Mouse (Mus musculus) hindbrain, embryonic 14.5 days (tissue): ENCODE data around the gene Chmp6. TPM values are rescaled to one million over a fixed set of nuclear protein-coding genes. Genes with fewer than 3 reads are reported as not detected.

Experiments used
- ATAC-seq: fragments of 200-750 bp; cut with Nextera tagmentation; 2 replicates; pipeline ENCODE4 v1.8.0; 2017; ENCODE audit warnings: moderate number of reproducible peaks, mild to moderate bottlenecking, moderate TSS enrichment, moderate library complexity; ENCODE audit not compliant: low FRiP score
- DNase-seq: peaks from one replicate; pipeline ENCODE4 v3.0.0-alpha.2; 2015; ENCODE audit warnings: low spot score
- H3K27ac ChIP-seq: fragments of 300-500 bp; sonication (generic); 2 replicates; pipeline ENCODE4 v1.5.1; 2014; ENCODE audit warnings: mild to moderate bottlenecking, moderate library complexity
- H3K27me3 ChIP-seq: fragments of 300-500 bp; sonication (generic); 2 replicates; pipeline ENCODE4 v1.6.1; 2014; ENCODE audit warnings: mild to moderate bottlenecking, low read length, mixed read lengths; ENCODE audit not compliant: control insufficient read depth, insufficient read depth
- H3K36me3 ChIP-seq: fragments of 300-500 bp; sonication (generic); replicated peaks from 2 replicates; pipeline ENCODE4 v1.6.1; 2014; ENCODE audit not compliant: control insufficient read depth, insufficient read depth
- H3K4me1 ChIP-seq: fragments of 300-500 bp; sonication (generic); replicated peaks from 2 replicates; pipeline ENCODE4 v1.6.1; 2014; ENCODE audit warnings: antibody characterized with exemption, low read length, mixed read lengths; ENCODE audit not compliant: control insufficient read depth, insufficient read depth
- H3K4me2 ChIP-seq: fragments of 300-500 bp; sonication (generic); replicated peaks from 2 replicates; pipeline ENCODE4 v1.6.1; 2014; ENCODE audit warnings: mild to moderate bottlenecking, moderate library complexity
- H3K4me3 ChIP-seq: fragments of 300-500 bp; sonication (generic); replicated peaks from 2 replicates; pipeline ENCODE4 v1.5.1; 2014; ENCODE audit warnings: mild to moderate bottlenecking, low read length
- H3K9ac ChIP-seq: fragments of 300-500 bp; sonication (generic); 2 replicates; pipeline ENCODE4 v1.6.1; 2014
- H3K9me3 ChIP-seq: fragments of 300-500 bp; sonication (generic); 2 replicates; pipeline ENCODE4 v1.6.1; 2016; ENCODE audit warnings: low read length; ENCODE audit not compliant: control insufficient read depth
- WGBS: fragments of 180-500 bp; shearing (Covaris S2); extraction: QIAGEN DNeasy Blood & Tissue Kit; methylation state at CpG from one replicate; pipeline ENCODE4 v1.1.7; 2014; 5-methylcytosine and 5-hydroxymethylcytosine counted together
- polyA plus RNA-seq: library from polyadenylated mRNA; unstranded; fragments of >200 nt; fragmentation: Nextera tagmentation; extraction: Ambion mirVana; gene quantifications from 2 replicates; pipeline ENCODE4 v1.2.1, GENCODE M21; 2014

Chmp6 gene
- polyA plus RNA-seq, 1 experiment from 2014 or later: 95.5 TPM

DNA sequence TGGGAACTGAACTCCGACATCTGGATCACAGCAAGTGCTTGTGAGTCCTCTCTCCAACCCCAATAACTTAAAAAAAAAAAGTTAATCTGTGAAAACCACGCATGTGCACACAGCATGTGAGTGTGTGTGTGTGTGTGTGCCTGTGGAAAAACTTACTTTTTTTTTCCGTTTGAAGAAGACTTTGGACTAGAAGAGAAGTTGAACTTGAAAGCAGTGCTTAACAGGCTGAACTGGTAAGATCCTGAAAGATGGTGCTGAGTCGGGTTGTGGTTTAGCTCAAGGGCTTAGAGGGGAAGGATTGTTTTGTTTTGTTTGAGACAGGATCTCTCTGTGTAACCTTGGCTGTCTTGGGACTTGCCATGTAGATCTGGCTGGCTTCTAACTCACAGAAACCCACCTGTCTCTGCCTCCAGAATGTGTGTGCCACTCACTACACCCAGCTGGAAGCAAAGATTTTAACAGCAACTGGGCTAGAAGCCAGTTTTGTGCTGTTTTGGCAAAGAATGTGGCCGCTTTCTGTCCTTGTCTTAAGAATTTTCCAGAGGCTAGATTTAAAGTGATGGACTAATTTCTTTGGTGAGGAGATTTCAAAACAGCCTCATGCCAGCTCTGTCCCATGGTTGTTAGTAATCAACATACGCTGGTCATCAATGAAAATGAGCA, 16.5 kb downstream of the Chmp6 start:
- H3K4me3 ChIP-seq: no peak overlapping the region
- H3K4me2 ChIP-seq: no peak overlapping the region
- no peak overlapping the region for H3K27ac ChIP-seq
- ATAC-seq: no peak
- no peaks in the 10 kb centered on the region for H3K4me1 ChIP-seq
- DNase-seq: no peak
- H3K9ac ChIP-seq: no peak overlapping the region
- WGBS: 89% methylated on average over 6 of the region's 6 CpGs
- H3K36me3 ChIP-seq: no peaks in the 10 kb centered on the region
- no peaks in the 10 kb centered on the region for H3K27me3 ChIP-seq
- 0 out of 2 replicates have a peak, but pooled peaks cover 3% of the 10 kb centered on the region for H3K9me3 ChIP-seq

DNA sequence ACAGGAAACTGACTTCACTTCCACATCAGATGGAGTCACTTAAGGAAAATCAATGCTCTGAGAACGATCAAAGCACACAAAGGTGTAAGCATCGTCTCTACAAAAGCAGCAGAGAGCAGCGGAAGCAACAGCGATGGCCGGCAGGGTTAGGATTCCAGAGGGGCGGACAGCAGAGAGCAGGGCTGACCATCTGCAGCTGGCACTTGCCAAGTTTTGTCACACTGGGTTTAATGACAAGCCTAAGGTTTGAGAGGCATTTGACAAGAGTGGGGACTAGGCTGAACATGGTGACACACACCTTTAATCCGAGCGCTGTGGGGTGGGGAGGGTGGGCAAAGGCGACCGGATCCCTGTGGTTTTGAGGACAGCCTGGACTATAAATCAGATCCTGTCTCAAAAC, 18.6 kb downstream of the Chmp6 start:
- Histone ChIP-seq H3K9me3 (0 out of 2 replicates have a peak, but pooled peaks cover 3% of the 10 kb centered on the region), H3K4me3 (no peak overlapping the region), H3K4me1 (peaks cover 12% of the 10 kb centered on the region), H3K27ac (no peak overlapping the region), H3K4me2 (no peak overlapping the region), H3K9ac (no peak overlapping the region), H3K36me3 (no peaks in the 10 kb centered on the region), H3K27me3 (no peaks in the 10 kb centered on the region)
- ATAC-seq (no peak), DNase-seq (no peak)
- 76% methylated on average over 10 of the region's 10 CpGs for WGBS

DNA sequence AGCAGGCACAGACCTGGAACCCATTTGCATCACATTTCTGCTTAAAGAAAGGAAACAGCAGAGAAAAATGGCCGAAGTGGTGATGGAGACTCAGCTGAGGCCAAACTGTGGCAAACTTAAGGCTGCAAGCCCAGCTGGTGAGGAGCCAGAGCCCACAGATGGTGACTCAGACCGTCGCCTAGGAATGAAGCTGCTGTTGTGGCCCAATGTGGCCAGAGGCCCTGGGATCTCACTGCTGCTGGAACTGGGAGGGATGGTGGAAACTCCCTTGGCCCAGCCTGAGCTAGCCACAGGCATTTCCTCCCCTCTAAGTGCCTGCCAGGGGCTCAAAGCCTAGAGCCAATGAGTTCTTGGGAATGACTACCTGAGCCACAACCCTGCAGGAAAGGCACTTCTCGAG, 19.9 kb downstream of the Chmp6 start:
- no peak for DNase-seq
- H3K9me3 ChIP-seq: 0 out of 2 replicates have a peak, but pooled peaks cover 3% of the 10 kb centered on the region
- no peak for ATAC-seq
- H3K9ac ChIP-seq: no peak overlapping the region
- peaks cover 19% of the 10 kb centered on the region for H3K4me1 ChIP-seq
- H3K27me3 ChIP-seq: 0 out of 2 replicates have a peak, but pooled peaks cover under 1% of the 10 kb centered on the region
- H3K4me2 ChIP-seq: no peak overlapping the region
- 76% methylated on average over 4 of the region's 4 CpGs for WGBS
- no peak overlapping the region for H3K27ac ChIP-seq
- no peak overlapping the region for H3K4me3 ChIP-seq
- H3K36me3 ChIP-seq: no peaks in the 10 kb centered on the region

DNA sequence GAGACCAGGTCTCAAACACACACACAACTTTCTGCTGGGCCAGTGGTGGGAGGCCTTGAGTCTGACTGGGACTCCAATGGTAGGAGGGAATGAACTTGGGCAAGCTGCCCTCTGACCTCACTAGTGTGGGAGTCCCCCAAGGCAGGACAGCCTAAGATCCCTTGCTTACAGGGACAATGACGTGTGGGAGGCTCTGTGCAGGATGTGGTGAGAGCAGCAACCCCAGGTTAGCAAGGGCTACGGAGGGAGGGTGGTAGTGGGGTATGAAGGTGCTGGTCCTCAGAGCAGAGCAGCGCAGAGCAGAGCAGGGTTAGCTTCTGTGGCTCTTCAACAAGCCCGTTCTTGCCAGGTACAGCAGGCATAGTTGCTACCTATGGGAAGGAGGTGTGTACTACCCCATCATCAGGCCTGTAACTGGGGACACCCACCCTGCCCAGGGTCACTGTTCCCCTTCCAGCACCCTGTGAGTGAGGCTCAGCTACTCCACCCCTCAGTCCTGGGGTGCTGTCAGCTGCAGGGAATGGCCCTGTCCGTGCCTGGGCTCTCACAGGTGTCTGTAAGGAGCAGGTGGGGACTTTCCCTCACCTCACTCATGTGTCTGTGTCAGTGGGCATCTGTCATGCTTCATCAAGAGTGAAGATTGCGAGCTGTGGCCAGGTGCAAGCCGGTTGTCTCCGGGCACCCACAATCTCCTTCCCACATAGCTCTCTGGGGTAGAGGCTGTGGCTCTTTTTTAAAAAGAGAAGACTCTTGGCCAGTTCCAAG, 20.8 kb downstream of the Chmp6 start:
- no peak for ATAC-seq
- H3K27me3 ChIP-seq: 0 out of 2 replicates have a peak, but pooled peaks cover 3% of the 10 kb centered on the region
- DNase-seq: no peak

DNA sequence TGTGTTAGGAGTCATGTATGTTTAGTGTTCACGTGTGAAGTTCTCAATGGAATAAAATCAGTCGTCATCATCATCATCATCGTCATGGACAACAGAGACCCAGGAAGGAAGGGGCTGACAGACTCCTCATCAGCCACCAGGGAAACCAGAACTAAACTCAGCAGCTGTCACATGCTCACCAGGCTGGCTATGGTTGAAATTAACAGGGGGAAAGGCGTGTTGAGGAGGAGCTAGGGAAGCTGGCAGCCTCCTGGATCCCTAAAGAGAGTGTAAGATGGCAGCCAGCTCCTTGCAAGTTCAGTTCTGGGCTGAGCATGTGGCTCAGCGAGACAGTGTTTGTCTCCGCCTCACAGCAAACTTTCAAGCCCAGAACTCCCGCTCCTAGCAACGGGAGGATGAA, 21.5 kb downstream of the Chmp6 start:
- Histone ChIP-seq H3K4me3 (no peak overlapping the region), H3K9me3 (0 out of 2 replicates have a peak, but pooled peaks cover 3% of the 10 kb centered on the region), H3K4me2 (no peak overlapping the region), H3K27me3 (0 out of 2 replicates have a peak, but pooled peaks cover 3% of the 10 kb centered on the region), H3K36me3 (no peaks in the 10 kb centered on the region), H3K27ac (no peak overlapping the region), H3K4me1 (peaks cover 23% of the 10 kb centered on the region), H3K9ac (no peak overlapping the region)
- ATAC-seq: no peak
- DNase-seq: no peak
- WGBS: 69% methylated on average over 8 of the region's 8 CpGs

More for the DNA sequence above, 20.8 kb downstream of the Chmp6 start:
- no peak overlapping the region for H3K27ac ChIP-seq
- no peak overlapping the region for H3K4me3 ChIP-seq
- H3K36me3 ChIP-seq: no peaks in the 10 kb centered on the region
- H3K4me2 ChIP-seq: no peak overlapping the region
- WGBS: 86% methylated on average over 8 of the region's 8 CpGs
- H3K9me3 ChIP-seq: 0 out of 2 replicates have a peak, but pooled peaks cover 3% of the 10 kb centered on the region
- peaks cover 23% of the 10 kb centered on the region for H3K4me1 ChIP-seq
- H3K9ac ChIP-seq: no peak overlapping the region

DNA sequence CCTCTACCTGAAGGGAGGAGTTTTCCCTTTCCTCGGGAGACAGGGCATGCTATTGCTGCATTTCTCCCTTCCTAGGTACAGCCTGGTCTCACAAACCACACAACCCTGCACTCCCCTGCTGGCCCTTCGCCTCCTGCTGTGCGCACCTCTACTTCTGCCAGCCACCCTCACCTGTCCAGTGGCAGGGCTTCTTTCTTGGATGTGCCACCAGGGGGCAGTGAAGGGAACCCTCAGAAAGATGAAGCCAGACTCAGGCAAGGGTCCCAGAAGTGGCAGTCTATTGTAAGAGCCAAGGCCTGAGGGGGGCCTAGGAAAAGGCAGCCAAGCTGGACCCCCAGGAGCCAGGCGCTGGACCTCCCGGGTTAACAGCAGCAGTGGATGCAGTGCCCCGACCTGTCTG, 22.2 kb downstream of the Chmp6 start:
- ATAC-seq: no peak; the same call in 1 of the 2 replicates
- Histone ChIP-seq H3K4me1 (peaks cover 23% of the 10 kb centered on the region), H3K36me3 (no peaks in the 10 kb centered on the region), H3K4me2 (no peak overlapping the region), H3K9ac (no peak overlapping the region), H3K27me3 (0 out of 2 replicates have a peak, but pooled peaks cover 3% of the 10 kb centered on the region), H3K27ac (no peak overlapping the region), H3K9me3 (0 out of 2 replicates have a peak, but pooled peaks cover 3% of the 10 kb centered on the region), H3K4me3 (no peak overlapping the region)
- WGBS: 18% methylated on average over 6 of the region's 6 CpGs
- peak; percentile 74 for DNase-seq

DNA sequence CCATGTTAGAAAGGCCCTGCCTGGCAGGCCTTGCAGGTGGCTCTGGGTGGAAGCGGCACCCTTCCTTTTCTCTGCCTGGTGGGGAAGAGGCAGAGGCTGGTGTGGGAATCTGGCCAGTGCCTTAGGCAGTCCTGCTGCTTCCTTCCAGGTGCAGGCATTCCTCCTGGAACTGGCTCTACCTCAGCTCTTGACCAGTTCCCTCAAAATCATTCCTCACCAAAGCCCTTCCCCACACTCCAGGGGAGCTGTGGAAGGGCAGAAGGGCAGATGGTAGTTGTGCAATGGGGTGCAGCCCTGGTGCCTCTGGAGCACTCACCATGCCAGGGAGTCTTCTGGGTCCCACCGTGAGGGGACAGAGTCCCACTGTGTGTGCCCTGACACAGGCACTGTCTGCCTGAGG, 23.2 kb downstream of the Chmp6 start:
- 72% methylated on average over 2 of the region's 2 CpGs for WGBS
- Histone ChIP-seq H3K4me2 (no peak overlapping the region), H3K9ac (no peak overlapping the region), H3K27ac (0 out of 2 replicates have a peak overlapping the region, but pooled peaks have one; percentile 17), H3K4me3 (no peak overlapping the region), H3K9me3 (no peaks in the 10 kb centered on the region), H3K4me1 (peaks cover 24% of the 10 kb centered on the region), H3K36me3 (no peaks in the 10 kb centered on the region), H3K27me3 (0 out of 2 replicates have a peak, but pooled peaks cover 3% of the 10 kb centered on the region)
- DNase-seq (no peak), ATAC-seq (no peak)

DNA sequence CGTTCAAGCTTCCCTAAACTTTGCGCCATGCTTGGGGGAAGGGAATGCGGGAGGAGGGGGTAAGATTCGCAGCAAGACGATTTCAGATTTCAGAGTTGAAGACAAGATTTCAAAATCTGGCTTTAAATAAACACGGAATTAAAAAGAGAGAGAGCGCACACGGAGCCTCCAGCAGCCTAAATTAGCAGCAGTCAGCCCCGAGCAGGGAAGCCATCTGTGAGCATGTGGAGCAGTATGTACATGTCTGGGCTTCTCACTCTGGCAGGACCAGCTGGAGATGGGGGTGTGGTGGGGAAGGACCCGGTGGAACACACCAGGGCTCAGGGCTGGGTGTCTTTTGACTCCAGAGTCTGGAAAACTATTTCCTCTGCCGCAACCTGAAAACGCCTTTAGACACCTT, 24.0 kb downstream of the Chmp6 start:
- Histone ChIP-seq H3K36me3 (no peaks in the 10 kb centered on the region), H3K9me3 (no peaks in the 10 kb centered on the region), H3K4me2 (no peak overlapping the region), H3K4me3 (no peak overlapping the region), H3K27ac (0 out of 2 replicates have a peak overlapping the region, but pooled peaks have one; percentile 17), H3K9ac (no peak overlapping the region), H3K27me3 (0 out of 2 replicates have a peak, but pooled peaks cover 3% of the 10 kb centered on the region), H3K4me1 (peaks cover 28% of the 10 kb centered on the region)
- no peak for DNase-seq
- WGBS: 55% methylated on average over 12 of the region's 12 CpGs
- no peak for ATAC-seq

DNA sequence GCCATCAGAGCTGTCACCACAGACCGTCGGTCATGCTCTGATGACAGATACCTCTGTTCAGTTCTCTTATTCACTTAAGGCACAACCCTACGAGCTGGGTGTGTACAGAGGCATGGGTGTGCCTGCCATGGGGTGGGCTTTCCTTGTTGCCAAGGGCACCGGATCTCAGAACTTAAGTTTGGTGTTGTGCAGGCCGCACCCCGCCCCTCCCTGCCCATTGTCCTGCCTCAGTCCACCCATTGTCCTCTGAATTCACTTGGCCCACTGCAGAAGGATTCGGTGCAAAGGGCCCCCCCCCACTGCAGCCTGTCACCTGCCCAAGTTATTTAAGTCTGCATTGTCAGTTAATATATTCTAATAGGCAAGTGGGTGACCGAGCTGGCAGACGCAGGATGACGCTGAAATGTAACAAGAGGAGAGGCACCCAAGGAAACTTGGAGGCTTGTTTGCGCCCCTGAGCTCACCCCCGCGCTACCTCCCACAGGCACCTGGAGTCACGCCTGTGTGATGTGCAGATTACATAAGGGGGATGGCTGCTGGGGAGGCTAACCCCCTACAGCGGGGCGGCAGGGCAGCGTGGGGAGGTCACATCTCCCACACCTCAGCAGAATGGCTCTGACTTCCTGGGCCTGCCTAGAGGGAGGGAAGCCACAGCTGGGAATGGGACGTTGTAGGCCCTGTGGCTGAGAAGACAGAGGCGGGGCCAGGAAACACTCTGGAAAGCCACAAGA, 24.7 kb downstream of the Chmp6 start:
- 52% methylated on average over 19 of the region's 19 CpGs for WGBS
- Histone ChIP-seq H3K36me3 (no peaks in the 10 kb centered on the region), H3K9me3 (no peaks in the 10 kb centered on the region), H3K4me2 (no peak overlapping the region), H3K4me1 (peaks cover 28% of the 10 kb centered on the region), H3K9ac (no peak overlapping the region), H3K4me3 (no peak overlapping the region), H3K27ac (no peak overlapping the region), H3K27me3 (0 out of 2 replicates have a peak, but pooled peaks cover 3% of the 10 kb centered on the region)
- no peak for ATAC-seq
- DNase-seq: no peak
